ENCODE assay signal across 11 mouse cellular contexts in genomic region chr2:31124694-31125093, GRCm38 (mm10). TPM values are rescaled to one million over a fixed set of nuclear protein-coding genes. Genes with fewer than 3 reads are reported as not detected.
A peak's percentile ranks its signal among the peaks of the same experiment; 100 is the strongest.
DNase-seq lines count a peak whose midpoint lies in the region; ATAC-seq and TF ChIP-seq lines count a peak whose summit lies in the region.
"Had no signal": no experiment of that assay in that cellular context is flagged by ENCODE, and none has a peak within 500 bp of the region (broad histone marks: within the 10 kb centered on the region; RNA-seq: fewer than 3 reads in every experiment).

No protein-coding gene starts in this region.

- no peak overlapping the region for H3K9ac ChIP-seq in hindbrain, embryonic 16.5 days (ENCODE audit: low read depth, low read length)
- H3K9ac ChIP-seq in heart, postnatal 0 days (replicated peaks; ENCODE audit: low read depth, low read length), result no peak overlapping the region
- no peak overlapping the region for H3K9ac ChIP-seq in stomach, embryonic 15.5 days

- TF ChIP-seq CTCF in lung, adult 2 months (IDR thresholded peaks at IDR 0.05; ENCODE audit: insufficient read depth, low read length), result no peak
- no peak for TF ChIP-seq CTCF in heart, postnatal 0 days (IDR thresholded peaks at IDR 0.05; ENCODE audit: low read depth)

- H3K4me3 ChIP-seq in hindbrain, embryonic 10.5 days, result no peak overlapping the region
- H3K4me3 ChIP-seq in hindbrain, embryonic 16.5 days (ENCODE audit: low read length), result no peak overlapping the region
- H3K4me3 ChIP-seq in lung, adult 2 months (replicated peaks; ENCODE audit: extremely low read depth, low read depth, low read length), result no peak overlapping the region
- no peak overlapping the region for H3K4me3 ChIP-seq in heart, postnatal 0 days (ENCODE audit: low read depth, low read length)
- H3K4me3 ChIP-seq in stomach, embryonic 15.5 days (replicated peaks), result no peak overlapping the region

- 80% methylated on average over 2 of the region's 2 CpGs for WGBS in hindbrain, embryonic 10.5 days
- 73% methylated on average over 2 of the region's 2 CpGs for WGBS in hindbrain, embryonic 16.5 days
- WGBS in lung, adult 2 months, result 15% methylated on average over 2 of the region's 2 CpGs
- 20% methylated on average over 2 of the region's 2 CpGs for WGBS in heart, postnatal 0 days
- WGBS in stomach, embryonic 15.5 days, result 39% methylated on average over 2 of the region's 2 CpGs

- TF ChIP-seq POLR2A in lung, adult 2 months (IDR thresholded peaks at IDR 0.05; ENCODE audit: borderline replicate concordance, extremely low read depth, low read depth, low read length), result no peak

- H3K4me2 ChIP-seq in hindbrain, embryonic 16.5 days (ENCODE audit: low read length), result no peak overlapping the region
- H3K4me2 ChIP-seq in heart, postnatal 0 days (ENCODE audit: low read depth, low read length), result no peak overlapping the region
- H3K4me2 ChIP-seq in stomach, embryonic 15.5 days, result no peak overlapping the region

- H3K36me3 ChIP-seq in hindbrain, embryonic 10.5 days, result no peaks in the 10 kb centered on the region
- H3K36me3 ChIP-seq in hindbrain, embryonic 16.5 days (ENCODE audit: control insufficient read depth, insufficient read depth, low read length), result no peaks in the 10 kb centered on the region
- 0 out of 2 replicates have a peak, but pooled peaks cover 4% of the 10 kb centered on the region for H3K36me3 ChIP-seq in heart, postnatal 0 days (replicated peaks; ENCODE audit: control insufficient read depth, insufficient read depth, low read length)
- no peaks in the 10 kb centered on the region for H3K36me3 ChIP-seq in stomach, embryonic 15.5 days

- H3K4me1 ChIP-seq in hindbrain, embryonic 10.5 days (replicated peaks), result peaks cover 19% of the 10 kb centered on the region
- H3K4me1 ChIP-seq in hindbrain, embryonic 16.5 days (ENCODE audit: control insufficient read depth, insufficient read depth, low read depth, low read length), result no peaks in the 10 kb centered on the region; the same call in 1 of the 2 replicates
- peaks cover 31% of the 10 kb centered on the region for H3K4me1 ChIP-seq in lung, adult 2 months (ENCODE audit: control insufficient read depth, insufficient read depth, low read length)
- peaks cover 39% of the 10 kb centered on the region for H3K4me1 ChIP-seq in heart, postnatal 0 days (ENCODE audit: control insufficient read depth, insufficient read depth)
- H3K4me1 ChIP-seq in stomach, embryonic 15.5 days, result peaks cover 20% of the 10 kb centered on the region

- TF ChIP-seq EP300 in heart, postnatal 0 days (IDR thresholded peaks at IDR 0.05; ENCODE audit: low read depth), result no peak

- peak overlapping the region; percentile 29; the same call in 1 of the 2 replicates for H3K27ac ChIP-seq in hindbrain, embryonic 10.5 days
- no peak overlapping the region for H3K27ac ChIP-seq in hindbrain, embryonic 16.5 days (ENCODE audit: low read depth, low read length)
- H3K27ac ChIP-seq in heart, postnatal 0 days (ENCODE audit: low read depth), result peak overlapping the region; percentile 81
- H3K27ac ChIP-seq in stomach, embryonic 15.5 days, result peak overlapping the region; percentile 37

- no peaks in the 10 kb centered on the region for H3K9me3 ChIP-seq in hindbrain, embryonic 10.5 days
- H3K9me3 ChIP-seq in hindbrain, embryonic 16.5 days (ENCODE audit: control insufficient read depth, low read length), result no peaks in the 10 kb centered on the region
- no peaks in the 10 kb centered on the region for H3K9me3 ChIP-seq in heart, postnatal 0 days (replicated peaks; ENCODE audit: control insufficient read depth, low read length)
- H3K9me3 ChIP-seq in stomach, embryonic 15.5 days, result no peaks in the 10 kb centered on the region

- no peak for ATAC-seq in hindbrain, embryonic 16.5 days
- peak; percentile 69 for ATAC-seq in heart, postnatal 0 days (ENCODE audit: insufficient read depth, low read depth)
- no peak for ATAC-seq in stomach, embryonic 15.5 days (ENCODE audit: insufficient read depth, low FRiP score, low read depth)
- ATAC-seq in frontal cortex, adult (ENCODE audit: low TSS enrichment), result no peak

- DNase-seq in hindbrain, embryonic 10.5 days (ENCODE audit: low spot score), result no peak
- peak; percentile 46 for DNase-seq in lung, postnatal 10 days
- no peak for DNase-seq in lung, adult 2 months
- peak; percentile 60 for DNase-seq in heart, postnatal 0 days (ENCODE audit: low spot score)
- no peak for DNase-seq in layer of hippocampus, adult 8-10 months (ENCODE audit: low spot score in 2 of 2)
- DNase-seq: cerebellum, adult 9-11 months; layer of hippocampus, postnatal 36 days; retina, postnatal 1 day had no signal

- H3K27me3 ChIP-seq in hindbrain, embryonic 10.5 days (ENCODE audit: insufficient read depth, poor library complexity, severe bottlenecking), result no peaks in the 10 kb centered on the region
- no peaks in the 10 kb centered on the region for H3K27me3 ChIP-seq in hindbrain, embryonic 16.5 days (replicated peaks; ENCODE audit: control insufficient read depth, insufficient read depth, low read length)
- no peaks in the 10 kb centered on the region for H3K27me3 ChIP-seq in heart, postnatal 0 days (ENCODE audit: control insufficient read depth, insufficient read depth, low read length)
- no peaks in the 10 kb centered on the region for H3K27me3 ChIP-seq in stomach, embryonic 15.5 days (replicated peaks)

RNA-seq across cellular contexts. Expression of gene Fnbp1, which starts 17.1 kb away (rescaled TPM):
- 14.7 and 16.0 TPM in 2 replicates for polyA plus RNA-seq in hindbrain, embryonic 10.5 days (2016; fragmentation: Nextera tagmentation; extraction: Ambion mirVana)
- polyA plus RNA-seq in hindbrain, embryonic 16.5 days (2015; fragmentation: Nextera tagmentation; extraction: Ambion mirVana), result 35.8 and 36.7 TPM in 2 replicates
- polyA plus RNA-seq in lung, adult 2 months (2012; rRNA removed), result 39.9 and 47.4 TPM in 2 replicates
- total RNA-seq in heart, postnatal 0 days (2014; rRNA removed; ENCODE audit: low replicate concordance), result 6.4 and 7.7 TPM in 2 replicates
- 10.0 and 11.4 TPM in 2 replicates for polyA plus RNA-seq in heart, postnatal 0 days (2015; fragmentation: Nextera tagmentation; extraction: Ambion mirVana)
- polyA plus RNA-seq in stomach, embryonic 15.5 days (2015; fragmentation: Nextera tagmentation; extraction: Ambion mirVana), result 27.8 and 34.0 TPM in 2 replicates
- 100 to 1,000 TPM; 119 to 152 (median 139) TPM for total RNA-seq in layer of hippocampus, adult 8-10 months (2022)

RNA-seq across cellular contexts. Expression of gene Gpr107, which starts 27.4 kb away (rescaled TPM):
- 35.1 and 35.5 TPM in 2 replicates for polyA plus RNA-seq in hindbrain, embryonic 10.5 days (2016; fragmentation: Nextera tagmentation; extraction: Ambion mirVana)
- polyA plus RNA-seq in hindbrain, embryonic 16.5 days (2015; fragmentation: Nextera tagmentation; extraction: Ambion mirVana), result 34.4 and 37.3 TPM in 2 replicates
- 20.8 and 24.4 TPM in 2 replicates for polyA plus RNA-seq in lung, adult 2 months (2012; rRNA removed)
- 42.2 and 69.4 TPM in 2 replicates for total RNA-seq in heart, postnatal 0 days (2014; rRNA removed; ENCODE audit: low replicate concordance)
- 19.1 and 20.3 TPM in 2 replicates for polyA plus RNA-seq in heart, postnatal 0 days (2015; fragmentation: Nextera tagmentation; extraction: Ambion mirVana)
- polyA plus RNA-seq in stomach, embryonic 15.5 days (2015; fragmentation: Nextera tagmentation; extraction: Ambion mirVana), result 33.2 and 35.3 TPM in 2 replicates
- 10 to 100 TPM; 48.6 to 65.5 (median 56.0) TPM for total RNA-seq in layer of hippocampus, adult 8-10 months (2022)

Comparison
In these comparisons a context has a peak if more than half of its experiments do, and no peak if none do; other contexts are left out.
1. DNase-seq: peak in lung, postnatal 10 days (single experiment) and heart, postnatal 0 days (single experiment); none in hindbrain, embryonic 10.5 days (single experiment), lung, adult 2 months (single experiment) and layer of hippocampus, adult 8-10 months (0 of 2).